Mouse (Mus musculus) spleen, adult 2 months (tissue): ENCODE data around the gene U2af2.

Experiments used
- CTCF ChIP-seq: fragments of 200-500 bp; IDR thresholded peaks from 2 replicates; pipeline ENCODE4 v1.5.1; 2011; ENCODE audit warnings: mild to moderate bottlenecking, inconsistent platforms; ENCODE audit not compliant: insufficient read depth, insufficient read length, insufficient replicate concordance; ENCODE audit errors: extremely low read depth
- POLR2A ChIP-seq: fragments of 200-500 bp; IDR thresholded peaks from 2 replicates; pipeline ENCODE4 v1.6.1; 2011; ENCODE audit warnings: low read depth, low read length, inconsistent platforms

GRCm38 (mm10) chr7:5029946-5030345 is 32.0 kb upstream of the U2af2 start:
- TF ChIP-seq POLR2A (no peak), CTCF (no peak)
